Mouse (Mus musculus): ENCODE measurements at regions not wholly inside any gene's neighbourhood (a gene's known extent, or its start where the extent isn't known, plus 50 kb on each side); places are given as distances from the start of the nearest gene placed in this dataset.
A peak's percentile ranks its signal among the peaks of the same experiment; 100 is the strongest.

- DNase-seq = no peak
Observed at GRCm38 (mm10) chr14:107214391-107214790, 1108.4 kb downstream of the Trim52 start.

- DNase-seq = no peak
Observed at GRCm38 (mm10) chr14:107264182-107264581, 1158.2 kb downstream of the Trim52 start.

GRCm38 (mm10) chr14:107280346-107280745, 1174.3 kb downstream of the Trim52 start:
- peak; percentile 49 to 53 for DNase-seq

GRCm38 (mm10) chr14:107329302-107329701, 1223.3 kb downstream of the Trim52 start:
- peak; percentile 42 to 61 for DNase-seq

GRCm38 (mm10) chr14:107340205-107340604, 1234.2 kb downstream of the Trim52 start:
- DNase-seq = peak; percentile 72 to 78

GRCm38 (mm10) chr14:107362788-107363187, 1256.8 kb downstream of the Trim52 start:
- DNase-seq = no peak
